ENCODE assay signal across 18 mouse cellular contexts in genomic region chr9:16275589-16275988, GRCm38 (mm10).
DNase-seq lines count a peak whose midpoint lies in the region; ATAC-seq and TF ChIP-seq lines count a peak whose summit lies in the region.
"Had no signal": no experiment of that assay in that cellular context is flagged by ENCODE, and none has a peak within 500 bp of the region (broad histone marks: within the 10 kb centered on the region; RNA-seq: fewer than 3 reads in every experiment).

No protein-coding gene starts in this region.

- H3K36me3 ChIP-seq in midbrain, embryonic 12.5 days: no peaks in the 10 kb centered on the region
- no peaks in the 10 kb centered on the region for H3K36me3 ChIP-seq in midbrain, postnatal 0 days (ENCODE audit: insufficient read depth, low read length)
- no peaks in the 10 kb centered on the region for H3K36me3 ChIP-seq in neural tube, embryonic 12.5 days
- H3K36me3 ChIP-seq in neural tube, embryonic 14.5 days (ENCODE audit: control insufficient read depth, insufficient read depth, low read length): no peaks in the 10 kb centered on the region
- H3K36me3 ChIP-seq: embryonic facial prominence, embryonic 15.5 days; forebrain, embryonic 10.5 days; heart, embryonic 12.5 days had no signal

- no peak overlapping the region for H3K9ac ChIP-seq in midbrain, embryonic 12.5 days (replicated peaks)
- H3K9ac ChIP-seq in midbrain, postnatal 0 days (replicated peaks; ENCODE audit: low read length, poor library complexity, severe bottlenecking): no peak overlapping the region
- no peak overlapping the region for H3K9ac ChIP-seq in neural tube, embryonic 12.5 days
- H3K9ac ChIP-seq in neural tube, embryonic 14.5 days (replicated peaks; ENCODE audit: low read depth, low read length): no peak overlapping the region
- H3K9ac ChIP-seq: embryonic facial prominence, embryonic 15.5 days; heart, embryonic 12.5 days had no signal

- no peak overlapping the region for H3K4me3 ChIP-seq in midbrain, embryonic 12.5 days
- H3K4me3 ChIP-seq in midbrain, postnatal 0 days (ENCODE audit: low read depth, low read length): no peak overlapping the region
- no peak overlapping the region for H3K4me3 ChIP-seq in neural tube, embryonic 12.5 days
- no peak overlapping the region for H3K4me3 ChIP-seq in neural tube, embryonic 14.5 days (ENCODE audit: low read depth, low read length)
- H3K4me3 ChIP-seq: embryonic facial prominence, embryonic 15.5 days; erythroblast, embryonic 14.5 days; forebrain, embryonic 10.5 days; gastrocnemius, adult 2 months; heart, embryonic 12.5 days had no signal

- no peak overlapping the region for H3K4me2 ChIP-seq in midbrain, embryonic 12.5 days (replicated peaks)
- no peak overlapping the region for H3K4me2 ChIP-seq in midbrain, postnatal 0 days (ENCODE audit: low read depth, low read length, poor library complexity, severe bottlenecking)
- H3K4me2 ChIP-seq in neural tube, embryonic 12.5 days (replicated peaks): no peak overlapping the region
- H3K4me2 ChIP-seq in neural tube, embryonic 14.5 days (ENCODE audit: low read depth, low read length): no peak overlapping the region
- H3K4me2 ChIP-seq: embryonic facial prominence, embryonic 15.5 days; heart, embryonic 12.5 days had no signal

- TF ChIP-seq CTCF in midbrain, postnatal 0 days (IDR thresholded peaks at IDR 0.05): no peak

- WGBS in midbrain, embryonic 12.5 days: 61% methylated on average over 2 of the region's 2 CpGs
- WGBS in midbrain, postnatal 0 days: 54% methylated on average over 2 of the region's 2 CpGs
- WGBS in neural tube, embryonic 12.5 days: 66% methylated on average over 2 of the region's 2 CpGs
- WGBS in neural tube, embryonic 14.5 days: 37% methylated on average over 2 of the region's 2 CpGs

- no peaks in the 10 kb centered on the region for H3K4me1 ChIP-seq in midbrain, embryonic 12.5 days
- no peaks in the 10 kb centered on the region for H3K4me1 ChIP-seq in midbrain, postnatal 0 days (ENCODE audit: insufficient read depth, low read length)
- no peaks in the 10 kb centered on the region for H3K4me1 ChIP-seq in neural tube, embryonic 12.5 days
- H3K4me1 ChIP-seq in neural tube, embryonic 14.5 days (ENCODE audit: control insufficient read depth, insufficient read depth, low read length): peaks cover 6% of the 10 kb centered on the region; the same call in 1 of the 2 replicates
- H3K4me1 ChIP-seq: embryonic facial prominence, embryonic 15.5 days; forebrain, embryonic 10.5 days; heart, embryonic 12.5 days had no signal

- H3K9me3 ChIP-seq in midbrain, embryonic 12.5 days: no peaks in the 10 kb centered on the region
- no peaks in the 10 kb centered on the region for H3K9me3 ChIP-seq in midbrain, postnatal 0 days (ENCODE audit: low read length)
- no peaks in the 10 kb centered on the region for H3K9me3 ChIP-seq in neural tube, embryonic 12.5 days
- no peaks in the 10 kb centered on the region for H3K9me3 ChIP-seq in neural tube, embryonic 14.5 days (ENCODE audit: control insufficient read depth, low read length)
- H3K9me3 ChIP-seq: embryonic facial prominence, embryonic 15.5 days; forebrain, embryonic 10.5 days; heart, embryonic 12.5 days had no signal

- ATAC-seq in midbrain, embryonic 12.5 days (ENCODE audit: low FRiP score, low read depth): 0 out of 2 replicates have a peak, but pooled peaks have one; percentile 12
- ATAC-seq in midbrain, postnatal 0 days (ENCODE audit: low FRiP score): no peak
- peak; percentile 53; the same call in 1 of the 2 replicates for ATAC-seq in neural tube, embryonic 12.5 days (ENCODE audit: low FRiP score, low read depth)
- ATAC-seq in neural tube, embryonic 14.5 days (ENCODE audit: low read depth): peak; percentile 76
- ATAC-seq: forebrain, embryonic 14.5 days had no signal

- no peak for DNase-seq in midbrain, postnatal 0 days (ENCODE audit: low spot score)
- no peak for DNase-seq in neural tube, embryonic 10.5 days (ENCODE audit: extremely low spot score, low spot score)
- no peak for DNase-seq in right cerebral cortex, postnatal 10 days (ENCODE audit: low spot score in 2 of 2)
- DNase-seq: adrenal gland, adult 8-10 months; adrenal gland, postnatal 36 days; cerebellum, adult 2 months; cerebellum, postnatal 10 days; embryo, embryonic 11 days; gastrocnemius, adult 2 months; gastrocnemius, postnatal 25 days had no signal

- H3K27me3 ChIP-seq in midbrain, embryonic 12.5 days: no peaks in the 10 kb centered on the region
- no peaks in the 10 kb centered on the region for H3K27me3 ChIP-seq in midbrain, postnatal 0 days (ENCODE audit: insufficient read depth, low read length)
- H3K27me3 ChIP-seq in neural tube, embryonic 12.5 days (replicated peaks): no peaks in the 10 kb centered on the region
- no peaks in the 10 kb centered on the region for H3K27me3 ChIP-seq in neural tube, embryonic 14.5 days (ENCODE audit: control insufficient read depth, insufficient read depth, low read length)
- H3K27me3 ChIP-seq: embryonic facial prominence, embryonic 15.5 days; heart, embryonic 12.5 days had no signal

- no peak overlapping the region; the same call in 1 of the 2 replicates for H3K27ac ChIP-seq in midbrain, embryonic 12.5 days (replicated peaks)
- H3K27ac ChIP-seq in midbrain, postnatal 0 days (ENCODE audit: low read depth, low read length): no peak overlapping the region
- H3K27ac ChIP-seq in neural tube, embryonic 12.5 days: no peak overlapping the region
- peak overlapping the region; percentile 40; the same call in 1 of the 2 replicates for H3K27ac ChIP-seq in neural tube, embryonic 14.5 days (ENCODE audit: low read depth, low read length)
- H3K27ac ChIP-seq: embryonic facial prominence, embryonic 15.5 days; forebrain, embryonic 10.5 days; gastrocnemius, adult 2 months had no signal
